Mouse (Mus musculus) hindbrain, postnatal 0 days (tissue): Measurements from ENCODE around the gene Kmo. TPM values are rescaled to one million over a fixed set of nuclear protein-coding genes. Genes with fewer than 3 reads are reported as not detected.
A peak's percentile ranks its signal among the peaks of the same experiment; 100 is the strongest.

Experiments
- ATAC-seq: fragments of 200-750 bp; cut with Nextera tagmentation; 2 replicates; pipeline ENCODE4 v1.8.0; 2017; ENCODE audit warnings: mild to moderate bottlenecking, moderate TSS enrichment, moderate library complexity
- DNase-seq: peaks from one replicate; pipeline ENCODE4 v3.0.0-alpha.2; 2015; ENCODE audit warnings: low spot score
- H3K27ac ChIP-seq: fragments of 300-500 bp; sonication (generic); 2 replicates; pipeline ENCODE4 v1.5.1; 2014; ENCODE audit warnings: mild to moderate bottlenecking
- H3K27me3 ChIP-seq: fragments of 300-500 bp; sonication (generic); 2 replicates; pipeline ENCODE4 v1.6.1; 2014; ENCODE audit warnings: low read length, mixed read lengths; ENCODE audit not compliant: insufficient read depth
- H3K36me3 ChIP-seq: fragments of 300-500 bp; sonication (generic); 2 replicates; pipeline ENCODE4 v1.6.1; 2014; ENCODE audit warnings: low read length, mixed read lengths; ENCODE audit not compliant: insufficient read depth
- H3K4me1 ChIP-seq: fragments of 300-500 bp; sonication (generic); 2 replicates; pipeline ENCODE4 v1.6.1; 2014; ENCODE audit warnings: antibody characterized with exemption, low read length, mixed read lengths; ENCODE audit not compliant: insufficient read depth
- H3K4me2 ChIP-seq: fragments of 300-500 bp; sonication (generic); 2 replicates; pipeline ENCODE4 v1.6.1; 2014; ENCODE audit warnings: low read depth, mild to moderate bottlenecking, low read length, moderate library complexity, mixed read lengths
- H3K4me3 ChIP-seq: fragments of 300-500 bp; sonication (generic); 2 replicates; pipeline ENCODE4 v1.5.1; 2014; ENCODE audit warnings: low read length
- H3K9ac ChIP-seq: fragments of 300-500 bp; sonication (generic); replicated peaks from 2 replicates; pipeline ENCODE4 v1.6.1; 2014; ENCODE audit warnings: mild to moderate bottlenecking, low read length, moderate library complexity, mixed read lengths
- H3K9me3 ChIP-seq: fragments of 300-500 bp; sonication (generic); 2 replicates; pipeline ENCODE4 v1.6.1; 2016; ENCODE audit warnings: low read length, mixed read lengths
- CTCF ChIP-seq: IDR thresholded peaks from 2 replicates; pipeline ENCODE4 v1.5.1; 2016; ENCODE audit warnings: antibody characterized with exemption, control low read depth, low read depth
- WGBS: fragments of 180-500 bp; shearing (Covaris S2); extraction: QIAGEN DNeasy Blood & Tissue Kit; methylation state at CpG from one replicate; pipeline ENCODE4 v1.1.7; 2014; 5-methylcytosine and 5-hydroxymethylcytosine counted together
- polyA plus RNA-seq: library from polyadenylated mRNA; unstranded; fragments of >200 nt; fragmentation: Nextera tagmentation; extraction: Ambion mirVana; gene quantifications from 2 replicates; pipeline ENCODE4 v1.2.1, GENCODE M21; 2015
- total RNA-seq: library from RNA; depleted of rRNA; stranded (reverse); fragments of >200 nt; gene quantifications from 2 replicates; pipeline ENCODE4 v1.2.3, GENCODE M21; 2014; rRNA removed

Kmo gene
- total RNA-seq, result 0.21 TPM in 1 of 2 replicates, not detected in the other
- polyA plus RNA-seq, result 0.08 and 0.13 TPM in 2 replicates

DNA sequence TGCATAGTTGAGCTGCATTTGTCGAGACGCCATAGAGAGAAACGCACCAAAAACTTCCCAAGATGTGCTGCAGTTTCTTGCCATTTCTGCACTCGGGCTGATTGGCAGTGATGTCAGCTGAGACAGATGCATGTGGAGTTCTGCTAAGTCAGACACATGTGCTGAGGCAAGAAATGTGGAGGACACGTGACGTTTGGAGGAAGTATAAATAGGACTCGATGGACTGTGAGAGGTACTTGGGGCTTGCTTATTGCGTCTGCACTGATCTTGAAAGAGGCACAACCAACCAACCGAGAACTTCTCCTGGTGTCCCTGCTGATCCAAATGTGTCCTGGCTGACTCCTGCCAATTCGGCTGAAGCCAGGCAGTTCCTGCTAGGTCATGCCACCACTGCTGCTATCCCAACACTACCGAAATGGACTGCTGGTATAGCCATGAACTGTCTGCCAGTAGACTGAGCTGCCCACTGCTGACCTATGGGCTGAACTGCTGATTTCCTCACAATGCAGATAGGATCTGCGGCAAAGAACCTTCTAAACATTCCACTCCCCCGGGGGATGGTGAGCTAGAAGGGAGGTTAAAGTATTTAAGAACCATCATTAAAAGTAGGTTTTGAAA, at the start of gene Kmo:
Gene Kmo (plus strand): TSS at position 568 of the 618 bp plus-strand sequence.
- WGBS, result 87% methylated on average over 13 of the region's 13 CpGs
- no peak for TF ChIP-seq CTCF

DNA sequence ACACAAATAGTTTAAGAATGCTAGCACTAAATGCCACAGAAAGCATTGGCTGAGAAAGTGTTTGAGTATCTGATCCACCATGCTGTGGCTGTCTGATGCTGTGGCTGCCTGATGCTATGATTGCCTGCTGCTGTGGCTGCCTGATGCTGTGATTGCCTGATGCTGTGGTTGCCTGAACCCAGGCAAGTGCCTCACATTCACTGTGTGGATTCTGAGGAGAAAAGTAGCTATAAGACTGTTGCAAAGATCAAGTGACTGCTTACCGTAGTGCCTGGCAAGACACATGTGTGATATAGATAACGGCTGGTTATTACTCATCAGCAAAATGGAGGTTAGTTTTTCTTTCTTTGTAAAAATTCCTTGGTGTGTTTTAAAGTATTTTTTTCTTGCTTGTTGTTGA, 46.1 kb upstream of the Kmo start:
- ATAC-seq, result no peak
- no peak overlapping the region for H3K27ac ChIP-seq

More for the DNA sequence above, at the start of gene Kmo:
- Histone ChIP-seq H3K4me1 (0 out of 2 replicates have a peak, but pooled peaks cover 7% of the 10 kb centered on the region), H3K4me2 (no peak within 1 kb of the TSS), H3K4me3 (no peak within 1 kb of the TSS), H3K9me3 (no peaks in the 10 kb centered on the region), H3K9ac (no peak within 1 kb of the TSS), H3K27ac (no peak within 1 kb of the TSS), H3K36me3 (peaks cover 25% of the 10 kb centered on the region), H3K27me3 (no peaks in the 10 kb centered on the region)
- ATAC-seq (no peak), DNase-seq (no peak)

DNA sequence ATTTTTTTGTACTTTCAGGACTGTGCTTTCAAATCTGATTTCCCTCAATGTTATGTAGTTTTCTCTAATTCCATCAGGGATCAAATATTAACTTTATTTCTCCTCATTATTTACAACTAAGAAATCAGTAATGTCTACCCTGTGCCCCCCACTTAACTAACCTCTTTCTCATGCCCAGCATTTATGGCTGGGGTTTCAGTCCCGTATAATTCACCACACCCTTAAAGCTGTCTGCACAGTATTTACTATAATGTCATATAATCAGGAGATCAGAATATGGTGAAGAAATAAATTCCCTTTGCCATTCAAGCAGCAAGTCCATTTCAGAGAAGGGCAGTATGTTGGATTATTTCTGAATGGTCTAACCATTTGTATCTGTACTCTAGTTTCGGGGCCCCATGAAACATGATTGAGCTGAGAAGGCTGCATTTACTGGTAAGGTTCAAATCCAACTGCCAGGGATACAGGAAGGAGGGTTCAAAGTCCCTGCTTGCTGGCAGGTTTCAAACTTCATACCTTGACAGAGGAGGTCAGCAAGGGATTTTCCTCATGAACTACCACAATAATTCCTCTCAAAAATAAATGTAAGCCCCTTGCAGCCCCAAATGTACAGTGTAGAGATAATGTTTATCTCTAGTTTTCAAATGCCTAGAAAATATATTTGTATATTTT, 41.6 kb upstream of the Kmo start:
- TF ChIP-seq CTCF, result no peak
- Histone ChIP-seq H3K9me3 (no peaks in the 10 kb centered on the region), H3K27me3 (no peaks in the 10 kb centered on the region), H3K4me2 (no peak overlapping the region), H3K9ac (no peak overlapping the region), H3K4me3 (no peak overlapping the region), H3K36me3 (no peaks in the 10 kb centered on the region), H3K27ac (no peak overlapping the region), H3K4me1 (no peaks in the 10 kb centered on the region)
- 86% methylated on average over 2 of the region's 2 CpGs for WGBS
- DNase-seq (no peak), ATAC-seq (no peak)

More for the DNA sequence above, 46.1 kb upstream of the Kmo start:
- H3K4me2 ChIP-seq, result no peak overlapping the region
- no peaks in the 10 kb centered on the region for H3K9me3 ChIP-seq
- no peaks in the 10 kb centered on the region for H3K36me3 ChIP-seq
- 95% methylated on average over 2 of the region's 2 CpGs for WGBS
- H3K4me3 ChIP-seq, result no peak overlapping the region
- no peak overlapping the region for H3K9ac ChIP-seq
- DNase-seq, result no peak
- H3K27me3 ChIP-seq, result no peaks in the 10 kb centered on the region
- no peak for TF ChIP-seq CTCF
- no peaks in the 10 kb centered on the region for H3K4me1 ChIP-seq

GRCm38 (mm10) chr1:175579598-175580235, 40.5 kb upstream of the Kmo start:
- ATAC-seq (no peak), DNase-seq (no peak)
- no peaks in the 10 kb centered on the region for H3K4me1 ChIP-seq
- H3K36me3 ChIP-seq, result no peaks in the 10 kb centered on the region
- no peaks in the 10 kb centered on the region for H3K9me3 ChIP-seq
- no peak overlapping the region for H3K9ac ChIP-seq
- H3K27ac ChIP-seq, result no peak overlapping the region
- 52% methylated on average over 9 of the region's 9 CpGs for WGBS
- no peak overlapping the region for H3K4me2 ChIP-seq
- no peaks in the 10 kb centered on the region for H3K27me3 ChIP-seq
- TF ChIP-seq CTCF, result no peak
- H3K4me3 ChIP-seq, result no peak overlapping the region

GRCm38 (mm10) chr1:175580346-175580745, 39.8 kb upstream of the Kmo start:
- Histone ChIP-seq H3K4me3 (no peak overlapping the region), H3K4me1 (no peaks in the 10 kb centered on the region), H3K27me3 (no peaks in the 10 kb centered on the region), H3K36me3 (no peaks in the 10 kb centered on the region), H3K9ac (no peak overlapping the region), H3K9me3 (no peaks in the 10 kb centered on the region), H3K27ac (no peak overlapping the region), H3K4me2 (no peak overlapping the region)
- TF ChIP-seq CTCF, result no peak
- WGBS, result 87% methylated on average over 7 of the region's 7 CpGs
- ATAC-seq (no peak), DNase-seq (no peak)

DNA sequence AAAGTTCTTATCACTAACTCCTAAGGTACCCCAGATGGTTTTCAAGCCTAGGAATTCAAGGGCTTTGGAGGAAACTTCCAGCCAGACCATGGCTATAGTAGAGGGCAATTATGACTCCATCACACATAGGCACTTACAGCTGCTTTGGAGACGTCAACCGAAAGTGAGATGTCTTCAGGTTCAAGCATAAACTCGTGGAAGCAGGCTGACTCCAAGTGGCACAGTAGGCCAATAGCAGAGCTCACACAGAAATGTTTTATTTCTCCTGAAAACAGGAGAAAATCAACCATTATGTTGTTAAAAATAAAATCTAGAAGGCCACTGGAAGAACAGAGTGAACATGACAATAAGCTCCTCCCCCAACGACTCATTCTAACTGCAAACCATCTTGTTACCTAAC, 37.4 kb upstream of the Kmo start:
- DNase-seq (peak; percentile 20), ATAC-seq (no peak)
- Histone ChIP-seq H3K9me3 (no peaks in the 10 kb centered on the region), H3K27me3 (no peaks in the 10 kb centered on the region), H3K4me3 (no peak overlapping the region), H3K27ac (no peak overlapping the region), H3K9ac (no peak overlapping the region), H3K4me2 (no peak overlapping the region), H3K4me1 (no peaks in the 10 kb centered on the region), H3K36me3 (no peaks in the 10 kb centered on the region)
- TF ChIP-seq CTCF, result peak; percentile 21; the same call in 1 of the 2 replicates
- WGBS, result 85% methylated on average over 4 of the region's 4 CpGs
